Mouse (Mus musculus) liver, adult 2 months (tissue): ENCODE measurements at regions not wholly inside any gene's neighbourhood (a gene's known extent, or its start where the extent isn't known, plus 50 kb on each side); places are given as distances from the start of the nearest gene placed in this dataset.

ENCODE experiments used
- DNase-seq: peaks from one replicate; pipeline ENCODE4 v3.0.0-alpha.2; 2011; ENCODE audit warnings: low read depth, low spot score; ENCODE audit errors: extremely low read depth
- H3K27ac ChIP-seq: fragments of 200-500 bp; replicated peaks from 2 replicates; pipeline ENCODE4 v1.5.1; 2012; ENCODE audit warnings: low read depth, mild to moderate bottlenecking, control low read depth, inconsistent platforms, low read length; ENCODE audit not compliant: insufficient read depth
- H3K27me3 ChIP-seq: fragments of 200-500 bp; 2 replicates; pipeline ENCODE4 v1.6.1; 2012; ENCODE audit warnings: mild to moderate bottlenecking, moderate library complexity, low read length, inconsistent platforms; ENCODE audit not compliant: control insufficient read depth, insufficient read depth
- H3K36me3 ChIP-seq: fragments of 200-500 bp; 2 replicates; pipeline ENCODE4 v1.6.1; 2012; ENCODE audit warnings: low read length, inconsistent platforms; ENCODE audit not compliant: control insufficient read depth, insufficient read depth
- H3K4me1 ChIP-seq: fragments of 200-500 bp; 2 replicates; pipeline ENCODE4 v1.6.1; 2011; ENCODE audit warnings: low read length; ENCODE audit not compliant: control insufficient read depth, insufficient read depth
- H3K4me3 ChIP-seq: fragments of 200-500 bp; 2 replicates; pipeline ENCODE4 v1.5.1; 2011; ENCODE audit warnings: low read depth, mild to moderate bottlenecking, control low read depth, low read length, moderate library complexity; ENCODE audit not compliant: insufficient read depth
- H3K79me2 ChIP-seq: fragments of 200-500 bp; 2 replicates; pipeline ENCODE4 v1.6.1; 2012; ENCODE audit warnings: inconsistent platforms, mild to moderate bottlenecking, low read length, moderate library complexity; ENCODE audit not compliant: control insufficient read depth, insufficient read depth
- H3K9ac ChIP-seq: fragments of 200-500 bp; 2 replicates; pipeline ENCODE4 v1.6.1; 2012; ENCODE audit warnings: low read depth, mild to moderate bottlenecking, control low read depth, inconsistent platforms, low read length
- CTCF ChIP-seq: fragments of 200-500 bp; IDR thresholded peaks from 2 replicates; pipeline ENCODE4 v1.5.1; 2011; ENCODE audit warnings: low read depth, low read length, control low read depth
- POLR2A ChIP-seq: fragments of 200-500 bp; IDR thresholded peaks from 2 replicates; pipeline ENCODE4 v1.6.1; 2011; ENCODE audit warnings: low read length, control low read depth; ENCODE audit not compliant: insufficient read depth; ENCODE audit errors: extremely low read depth
- WGBS: fragments of 180-500 bp; shearing (Covaris S2); methylation state at CpG from one replicate; pipeline ENCODE4 v1.1.7; 2018; 5-methylcytosine and 5-hydroxymethylcytosine counted together

GRCm38 (mm10) chr5:37895441-37896336 is 71.3 kb upstream of the Msx1 start:
- no peaks in the 10 kb centered on the region for H3K79me2 ChIP-seq
- no peaks in the 10 kb centered on the region for H3K4me1 ChIP-seq
- H3K9ac ChIP-seq, result no peak overlapping the region
- no peak overlapping the region for H3K27ac ChIP-seq
- WGBS, result 11% methylated on average over 19 of the region's 19 CpGs
- peaks cover 6% of the 10 kb centered on the region; the same call in 1 of the 2 replicates for H3K27me3 ChIP-seq
- no peak for DNase-seq
- no peak for TF ChIP-seq POLR2A
- TF ChIP-seq CTCF, result peak; percentile 53
- no peak overlapping the region for H3K4me3 ChIP-seq
- no peaks in the 10 kb centered on the region for H3K36me3 ChIP-seq

DNA sequence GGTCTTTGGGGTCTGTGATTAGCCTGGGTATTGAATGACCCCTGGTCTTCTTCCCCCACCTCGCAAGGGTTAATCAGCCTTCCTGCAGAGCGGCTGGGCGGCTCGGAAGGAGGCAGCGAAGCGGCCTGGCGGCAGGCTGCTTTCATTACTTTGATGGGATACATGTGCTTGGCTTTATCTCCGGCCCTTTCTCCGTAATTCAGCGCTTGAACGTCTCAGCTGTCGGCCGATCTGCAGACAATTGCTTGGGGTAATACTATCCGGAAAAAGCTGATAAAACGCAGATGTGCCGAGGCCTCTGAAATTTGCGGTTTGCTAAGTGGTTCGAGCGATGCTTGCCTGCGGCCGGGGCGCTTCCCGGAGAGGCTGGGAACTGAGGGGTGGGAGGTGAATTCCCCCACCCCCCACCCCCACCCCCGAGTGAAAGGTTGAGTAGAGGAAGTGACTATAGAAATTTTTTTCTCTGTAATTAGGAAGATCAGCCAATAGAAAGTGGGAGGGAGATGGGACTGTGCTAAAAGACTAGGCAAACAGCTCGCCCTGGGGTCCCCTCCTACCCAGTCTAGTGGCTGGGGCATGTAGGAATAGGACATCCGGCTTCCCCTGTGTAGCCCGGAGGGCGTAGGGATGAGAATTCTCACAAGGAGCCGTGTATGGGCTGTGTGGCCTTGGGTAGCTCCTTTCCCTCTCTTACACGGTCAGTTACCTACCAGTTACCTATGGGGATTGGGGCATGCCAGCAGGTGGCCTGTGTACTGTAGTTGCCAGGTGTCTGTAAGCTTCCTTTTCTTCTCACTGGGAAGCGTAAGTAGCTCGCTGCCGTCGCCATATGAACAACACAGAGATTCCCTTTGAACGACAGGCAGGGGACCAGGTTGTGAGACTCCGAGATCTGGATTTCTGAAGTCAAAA is 69.5 kb upstream of the Msx1 start:
- 7% methylated on average over 36 of the region's 36 CpGs for WGBS
- H3K4me3 ChIP-seq, result no peak overlapping the region
- no peaks in the 10 kb centered on the region for H3K4me1 ChIP-seq
- no peak for TF ChIP-seq CTCF
- TF ChIP-seq POLR2A, result no peak
- no peaks in the 10 kb centered on the region for H3K79me2 ChIP-seq
- no peaks in the 10 kb centered on the region for H3K36me3 ChIP-seq
- no peak for DNase-seq
- H3K27ac ChIP-seq, result no peak overlapping the region
- peaks cover 6% of the 10 kb centered on the region; the same call in 1 of the 2 replicates for H3K27me3 ChIP-seq
- no peak overlapping the region for H3K9ac ChIP-seq

GRCm38 (mm10) chr5:37890641-37891040 is 66.3 kb upstream of the Msx1 start:
- Histone ChIP-seq H3K9ac (no peak overlapping the region), H3K4me1 (no peaks in the 10 kb centered on the region), H3K27me3 (peaks cover 6% of the 10 kb centered on the region; the same call in 1 of the 2 replicates), H3K79me2 (no peaks in the 10 kb centered on the region), H3K36me3 (no peaks in the 10 kb centered on the region), H3K27ac (no peak overlapping the region), H3K4me3 (no peak overlapping the region)
- 38% methylated on average over 11 of the region's 11 CpGs for WGBS
- TF ChIP-seq CTCF, result no peak
- no peak for TF ChIP-seq POLR2A
- no peak for DNase-seq

GRCm38 (mm10) chr5:37879668-37880380 is 55.4 kb upstream of the Msx1 start:
- Histone ChIP-seq H3K36me3 (no peaks in the 10 kb centered on the region), H3K9ac (no peak overlapping the region), H3K79me2 (no peaks in the 10 kb centered on the region), H3K4me3 (no peak overlapping the region), H3K4me1 (no peaks in the 10 kb centered on the region), H3K27me3 (no peaks in the 10 kb centered on the region), H3K27ac (no peak overlapping the region)
- 73% methylated on average over 2 of the region's 2 CpGs for WGBS
- no peak for TF ChIP-seq POLR2A
- no peak for TF ChIP-seq CTCF
- DNase-seq, result no peak

- no peak for DNase-seq
- Histone ChIP-seq H3K36me3 (no peaks in the 10 kb centered on the region), H3K27me3 (no peaks in the 10 kb centered on the region), H3K4me1 (no peaks in the 10 kb centered on the region), H3K79me2 (no peaks in the 10 kb centered on the region), H3K27ac (no peak overlapping the region), H3K4me3 (no peak overlapping the region), H3K9ac (no peak overlapping the region)
- TF ChIP-seq CTCF (no peak), POLR2A (no peak)
- WGBS, result 58% methylated on average over 4 of the region's 4 CpGs
Measured at GRCm38 (mm10) chr5:37876240-37876639, 51.9 kb upstream of the Msx1 start.
